Mouse (Mus musculus) lung, postnatal 0 days (tissue): Measurements from ENCODE around the gene Cfap73.

Experiments used
- CTCF ChIP-seq: IDR thresholded peaks from 2 replicates; pipeline ENCODE4 v1.5.1; 2016; ENCODE audit warnings: antibody characterized with exemption, mild to moderate bottlenecking
- EP300 ChIP-seq: IDR thresholded peaks from 2 replicates; pipeline ENCODE4 v1.6.1; 2016; ENCODE audit warnings: antibody characterized with exemption, mild to moderate bottlenecking, control low read depth

- TF ChIP-seq CTCF (peak; percentile 76), EP300 (no peak)
These were observed 45.9 kb upstream of the Cfap73 start for GRCm38 (mm10) chr5:120679676-120680555.
